Mouse (Mus musculus) MEL (cell line): ENCODE results near the gene Gm28042. TPM values are rescaled to one million over a fixed set of nuclear protein-coding genes. Genes with fewer than 3 reads are reported as not detected.

ENCODE experiments used
- DNase-seq: peaks from one replicate; pipeline ENCODE4 v3.0.0; 2011; ENCODE audit warnings: low read depth, low spot score
- H3K27ac ChIP-seq: 2 replicates; pipeline ENCODE4 v1.5.1; 2012; ENCODE audit warnings: low read depth, mild to moderate bottlenecking, control low read depth, low read length, moderate library complexity; ENCODE audit not compliant: control insufficient read depth
- H3K27me3 ChIP-seq, 2 experiments: fragments of 150-350 bp in 1 of 2; sonication (generic) in 1 of 2; 2 replicates each; pipeline ENCODE4 v1.6.1; 2012; ENCODE audit warnings: low read length in 2 of 2, mild to moderate bottlenecking in 2 of 2, improper control_type of control experiment in 1 of 2, moderate library complexity in 1 of 2; ENCODE audit not compliant: insufficient read depth in 2 of 2, control insufficient read depth in 1 of 2
- H3K36me3 ChIP-seq, 2 experiments: 2 replicates each; pipeline ENCODE4 v1.6.1; 2012 to 2014; ENCODE audit warnings: low read length in 2 of 2, improper control_type of control experiment in 1 of 2, inconsistent platforms in 1 of 2, mild to moderate bottlenecking in 1 of 2; ENCODE audit not compliant: insufficient read depth in 2 of 2, control insufficient read depth in 1 of 2
- H3K4me1 ChIP-seq, 2 experiments: fragments of 150-350 bp in 1 of 2; sonication (generic) in 1 of 2; 2 replicates each; pipeline ENCODE4 v1.6.1; 2012; ENCODE audit warnings: low read length in 2 of 2, improper control_type of control experiment in 1 of 2, mild to moderate bottlenecking in 1 of 2; ENCODE audit not compliant: insufficient read depth in 2 of 2, control insufficient read depth in 1 of 2
- H3K4me3 ChIP-seq, 2 experiments: fragments of 150-350 bp in 1 of 2; sonication (generic) in 1 of 2; 2 replicates each; pipeline ENCODE4 v1.5.1; 2012; ENCODE audit warnings: low read depth in 2 of 2, low read length in 2 of 2, mild to moderate bottlenecking in 2 of 2, moderate library complexity in 2 of 2, control low read depth in 1 of 2, improper control_type of control experiment in 1 of 2; ENCODE audit not compliant: control insufficient read depth in 1 of 2, insufficient read depth in 1 of 2
- H3K79me2 ChIP-seq: 2 replicates; pipeline ENCODE4 v1.6.1; 2012; ENCODE audit warnings: mild to moderate bottlenecking, low read length, moderate library complexity; ENCODE audit not compliant: control insufficient read depth, poor library complexity, insufficient read depth
- H3K9ac ChIP-seq: 2 replicates; pipeline ENCODE4 v1.6.1; 2012; ENCODE audit warnings: low read depth, mild to moderate bottlenecking, control low read depth, low read length, moderate library complexity; ENCODE audit not compliant: control insufficient read depth, poor library complexity, severe bottlenecking
- H3K9me3 ChIP-seq: fragments of 150-350 bp; sonication (generic); replicated peaks from 2 replicates; pipeline ENCODE4 v1.6.1; 2012; ENCODE audit warnings: mild to moderate bottlenecking, low read length, improper control_type of control experiment, moderate library complexity; ENCODE audit not compliant: insufficient read depth
- CHD2 ChIP-seq: IDR thresholded peaks from 2 replicates; pipeline ENCODE4 v1.6.1; 2011; ENCODE audit warnings: low read length, improper control_type of control experiment
- CTCF ChIP-seq, 3 experiments: IDR thresholded peaks in 2 of 3; conservative IDR thresholded peaks in 1 of 3; 2 replicates each; pipeline ENCODE4 v1.5.1; 2011 to 2012; ENCODE audit warnings: low read length in 3 of 3, low read depth in 2 of 3, mild to moderate bottlenecking in 2 of 3, improper control_type of control experiment in 1 of 3, inconsistent platforms in 1 of 3, mixed read lengths in 1 of 3, moderate library complexity in 1 of 3; ENCODE audit not compliant: control insufficient read depth in 1 of 3, insufficient read depth in 1 of 3, poor library complexity in 1 of 3, severe bottlenecking in 1 of 3
- GATA1 ChIP-seq: IDR thresholded peaks from 2 replicates; pipeline ENCODE4 v1.6.1; 2011; ENCODE audit warnings: low read depth, low read length, improper control_type of control experiment
- JUND ChIP-seq: IDR thresholded peaks from 2 replicates; pipeline ENCODE4 v1.6.1; 2011; ENCODE audit warnings: low read depth, mild to moderate bottlenecking, improper control_type of control experiment, low read length
- KAT2A ChIP-seq: conservative IDR thresholded peaks from 2 replicates; pipeline ENCODE4 v1.6.1; 2012; ENCODE audit warnings: low read depth, low read length, improper control_type of control experiment, inconsistent platforms
- MAFK ChIP-seq: IDR thresholded peaks from 2 replicates; pipeline ENCODE4 v1.6.1; 2011; ENCODE audit warnings: low read depth, mild to moderate bottlenecking, low read length, improper control_type of control experiment, borderline replicate concordance
- MAX ChIP-seq: IDR thresholded peaks from 2 replicates; pipeline ENCODE4 v1.6.1; 2011; ENCODE audit warnings: low read length, improper control_type of control experiment
- MAZ ChIP-seq: IDR thresholded peaks from 2 replicates; pipeline ENCODE4 v1.6.1; 2012; ENCODE audit warnings: low read depth, mild to moderate bottlenecking, inconsistent platforms, low read length, improper control_type of control experiment
- MYB ChIP-seq: IDR thresholded peaks from 2 replicates; pipeline ENCODE4 v1.6.1; 2011; ENCODE audit warnings: mild to moderate bottlenecking, low read depth, low read length, improper control_type of control experiment
- NRF1 ChIP-seq: IDR thresholded peaks from 2 replicates; pipeline ENCODE4 v1.6.1; 2014; ENCODE audit warnings: low read depth, mild to moderate bottlenecking, inconsistent platforms, low read length, improper control_type of control experiment, moderate library complexity; ENCODE audit not compliant: poor library complexity, insufficient read depth, severe bottlenecking
- RCOR1 ChIP-seq: IDR thresholded peaks from 2 replicates; pipeline ENCODE4 v1.6.1; 2012; ENCODE audit warnings: low read depth, mild to moderate bottlenecking, inconsistent platforms, low read length, improper control_type of control experiment
- SIN3A ChIP-seq: IDR thresholded peaks from 2 replicates; pipeline ENCODE4 v1.6.1; 2012; ENCODE audit warnings: low read length, improper control_type of control experiment, inconsistent platforms
- SMC3 ChIP-seq: IDR thresholded peaks from 2 replicates; pipeline ENCODE4 v1.6.1; 2011; ENCODE audit warnings: low read depth, low read length, improper control_type of control experiment
- TCF12 ChIP-seq: IDR thresholded peaks from 2 replicates; pipeline ENCODE4 v1.6.1; 2014; ENCODE audit warnings: low read depth, mild to moderate bottlenecking, inconsistent platforms, low read length, improper control_type of control experiment, moderate library complexity
- UBTF ChIP-seq: IDR thresholded peaks from 2 replicates; pipeline ENCODE4 v1.6.1; 2012; ENCODE audit warnings: low read depth, mild to moderate bottlenecking, inconsistent platforms, low read length, improper control_type of control experiment, moderate library complexity, borderline replicate concordance; ENCODE audit not compliant: insufficient read depth
- ZC3H11A ChIP-seq: IDR thresholded peaks from 2 replicates; pipeline ENCODE4 v1.6.1; 2012; ENCODE audit warnings: low read depth, mild to moderate bottlenecking, inconsistent platforms, low read length, improper control_type of control experiment
- ZKSCAN1 ChIP-seq: IDR thresholded peaks from 2 replicates; pipeline ENCODE4 v1.6.1; 2012; ENCODE audit warnings: low read depth, mild to moderate bottlenecking, inconsistent platforms, low read length, improper control_type of control experiment, moderate library complexity
- ZNF384 ChIP-seq: IDR thresholded peaks from 2 replicates; pipeline ENCODE4 v1.6.1; 2012; ENCODE audit warnings: low read depth, mild to moderate bottlenecking, inconsistent platforms, low read length, improper control_type of control experiment
- polyA plus RNA-seq, 2 experiments: library from polyadenylated mRNA; stranded (reverse) in 1 of 2; unstranded in 1 of 2; fragments of >175 nt in 1 of 2; fragments of >200 nt in 1 of 2; gene quantifications; 2 replicates each; pipeline versions ENCODE4 v1.2.1 to v1.2.4; 2012; ENCODE audit warnings: low replicate concordance in 2 of 2, low read depth in 1 of 2; ENCODE audit not compliant: insufficient read length in 2 of 2, insufficient read depth in 1 of 2, missing spikeins in 1 of 2
- total RNA-seq: library from RNA; depleted of rRNA; stranded (reverse); fragments of 300-350 nt; gene quantifications from 2 replicates; pipeline ENCODE4 v1.2.3, GENCODE M21; 2012

The Gm28042 gene
- total and polyA plus RNA-seq, 3 experiments = 0.96 to 1.7 TPM; not detected in 1

DNA sequence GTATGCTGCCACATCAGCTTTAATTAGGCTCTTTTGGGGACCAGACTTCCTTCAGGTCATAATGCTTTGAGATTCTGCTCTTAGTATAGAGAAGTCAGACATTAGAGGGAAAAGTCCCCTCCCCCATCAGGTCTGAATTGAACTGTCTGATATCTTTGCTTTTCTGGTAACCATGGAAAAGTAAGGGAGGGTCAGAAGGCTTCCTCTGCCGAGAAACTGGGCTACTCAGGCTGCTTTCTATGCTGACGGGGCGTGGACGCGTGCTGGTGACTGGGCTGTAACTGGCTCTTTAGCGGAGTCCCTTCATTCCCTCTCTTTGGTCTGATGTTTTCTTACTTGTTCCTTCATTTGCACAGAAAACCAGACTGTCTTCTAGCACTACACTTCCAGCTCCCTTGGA is 40.9 kb upstream of the Gm28042 start:
- Histone ChIP-seq H3K4me1 (peaks cover 0 to 5% of the 10 kb centered on the region in 2 experiments; a peak in 3 of 4 replicates), H3K9me3 (no peaks in the 10 kb centered on the region), H3K27ac (no peak overlapping the region), H3K27me3 (no peaks in the 10 kb centered on the region), H3K9ac (no peak overlapping the region), H3K36me3 (no peaks in the 10 kb centered on the region; a peak in 1 of 4 replicates), H3K4me3 (no peak overlapping the region), H3K79me2 (no peaks in the 10 kb centered on the region)
- TF ChIP-seq UBTF = no peak
- TF ChIP-seq SMC3 = no peak
- no peak for TF ChIP-seq CHD2
- peak; percentile 52 for DNase-seq

DNA sequence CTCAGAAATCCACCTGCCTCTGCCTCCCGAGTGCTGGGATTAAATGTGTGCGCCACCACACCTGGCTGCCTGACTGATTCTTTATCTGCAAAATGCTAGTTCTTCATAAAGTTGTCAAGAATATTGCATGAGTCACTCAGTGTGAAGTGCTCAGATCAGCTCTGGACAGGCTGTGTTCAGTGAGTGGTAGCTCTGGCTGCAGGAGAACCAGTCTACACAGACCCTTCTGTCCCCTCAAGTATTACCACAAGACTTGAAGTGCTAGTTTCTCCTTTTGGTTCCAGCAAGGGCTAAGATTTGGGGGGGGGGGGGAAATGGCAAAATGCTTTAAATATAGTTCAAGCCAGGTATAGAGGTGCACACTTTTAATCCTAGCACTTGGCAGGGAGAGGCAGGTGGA is 39.9 kb upstream of the Gm28042 start:
- H3K27me3 ChIP-seq = no peaks in the 10 kb centered on the region
- no peaks in the 10 kb centered on the region for H3K9me3 ChIP-seq
- H3K9ac ChIP-seq = no peak overlapping the region
- H3K4me3 ChIP-seq = no peak overlapping the region
- H3K79me2 ChIP-seq = no peaks in the 10 kb centered on the region
- H3K4me1 ChIP-seq = peaks cover 0 to 5% of the 10 kb centered on the region in 2 experiments; a peak in 3 of 4 replicates
- no peak for TF ChIP-seq MAX
- TF ChIP-seq CHD2 = no peak
- no peak for TF ChIP-seq SMC3
- TF ChIP-seq NRF1 = no peak
- TF ChIP-seq GATA1 = no peak
- TF ChIP-seq KAT2A = no peak
- TF ChIP-seq ZNF384 = no peak
- no peak for TF ChIP-seq CTCF (IDR thresholded peaks at IDR 0.05 in 2 of 3, conservative IDR thresholded peaks at IDR 0.05 in 1 of 3; ENCODE audit: control insufficient read depth in 1 of 3, insufficient read depth in 1 of 3, low read depth in 2 of 3, low read length in 3 of 3, poor library complexity in 1 of 3, severe bottlenecking in 1 of 3)
- TF ChIP-seq ZC3H11A = no peak
- TF ChIP-seq, all 39 proteins: peak for 0
- H3K36me3 ChIP-seq = no peaks in the 10 kb centered on the region; a peak in 1 of 4 replicates
- no peak overlapping the region for H3K27ac ChIP-seq
- DNase-seq = no peak

GRCm38 (mm10) chr2:119988952-119989351 is 38.3 kb upstream of the Gm28042 start:
- H3K9ac ChIP-seq = no peak overlapping the region
- H3K79me2 ChIP-seq = no peaks in the 10 kb centered on the region
- no peaks in the 10 kb centered on the region for H3K27me3 ChIP-seq
- TF ChIP-seq MYB (no peak), JUND (no peak), TCF12 (no peak), SIN3A (no peak), ZKSCAN1 (no peak), MAZ (no peak), RCOR1 (no peak), MAFK (no peak), GATA1 (no peak)
- H3K4me3 ChIP-seq = no peak overlapping the region
- H3K4me1 ChIP-seq = peaks cover 0 to 5% of the 10 kb centered on the region in 2 experiments; a peak in 3 of 4 replicates
- no peak for DNase-seq
- H3K9me3 ChIP-seq = no peaks in the 10 kb centered on the region
- H3K27ac ChIP-seq = no peak overlapping the region
- H3K36me3 ChIP-seq = no peaks in the 10 kb centered on the region; a peak in 1 of 4 replicates
